Mouse (Mus musculus) liver, embryonic 14.5 days (tissue): ENCODE results near the gene Sdhaf2.

Experiments
- CTCF ChIP-seq: IDR thresholded peaks from 2 replicates; pipeline ENCODE4 v1.5.1; 2016; ENCODE audit warnings: antibody characterized with exemption, low read depth, control low read depth
- EP300 ChIP-seq: IDR thresholded peaks from 2 replicates; pipeline ENCODE4 v1.6.1; 2016; ENCODE audit warnings: antibody characterized with exemption, low read depth

DNA sequence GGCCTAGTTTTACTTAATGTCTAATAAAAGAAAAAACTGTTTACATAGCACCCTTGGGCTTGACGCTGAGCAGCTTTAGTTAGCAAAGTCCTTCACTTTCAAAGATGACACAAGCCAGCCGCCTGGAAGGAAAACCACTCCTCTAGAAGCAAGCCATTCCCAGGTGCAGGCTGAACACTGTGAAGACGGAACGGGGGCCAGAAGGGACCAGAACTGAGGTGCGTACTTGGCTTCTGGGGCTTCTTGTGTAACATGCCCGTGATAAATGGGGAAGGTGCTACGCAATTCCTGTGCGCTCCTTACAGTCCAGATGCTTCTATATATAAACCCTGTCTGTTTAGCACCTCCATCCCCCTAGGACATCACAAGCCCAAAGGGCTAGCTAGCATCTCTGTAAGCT lies 25.4 kb downstream of the Sdhaf2 start:
- TF ChIP-seq EP300: no peak
- no peak for TF ChIP-seq CTCF
